Mouse (Mus musculus) adrenal gland, adult (tissue): ENCODE measurements around the gene Ccl22.

Source experiments
- DNase-seq, 2 experiments: peaks; one replicate each; pipeline ENCODE4 v3.0.0; 2022 to 2023; ENCODE audit warnings: low spot score in 1 of 2; ENCODE audit not compliant: inconsistent age in 2 of 2

Gene Ccl22

DNA sequence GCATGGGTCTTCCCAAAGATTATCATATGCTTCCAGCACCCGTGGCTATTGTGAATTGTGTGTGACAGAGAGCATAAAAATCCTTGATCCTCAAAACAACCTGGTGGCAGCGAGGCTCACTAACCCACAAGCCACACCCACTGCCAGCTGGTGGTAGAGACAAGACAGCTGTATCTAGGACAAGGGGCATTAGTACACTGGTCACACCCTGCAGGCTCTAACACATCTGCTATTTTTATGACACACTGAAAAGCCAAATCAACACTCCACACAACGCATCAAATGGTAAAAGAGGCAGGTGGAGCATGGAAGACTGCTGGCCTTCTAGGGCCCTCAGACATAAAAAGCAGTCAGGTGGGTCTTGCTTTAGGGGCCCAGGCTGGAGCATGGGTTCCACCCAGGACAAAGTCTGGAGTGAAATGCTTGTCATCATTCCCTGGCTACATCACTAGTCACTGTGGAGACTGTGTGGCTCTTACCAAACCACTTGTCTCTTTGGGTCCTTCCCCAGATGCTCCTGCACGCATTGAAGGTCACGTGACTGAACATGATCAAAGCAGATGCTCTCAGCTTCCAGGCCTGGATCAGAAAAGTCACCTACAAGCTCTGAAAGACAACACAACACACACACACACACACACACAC, 11.4 kb upstream of the Ccl22 start:
- peak in 1 of 2 experiments; percentile 21 for DNase-seq

GRCm38 (mm10) chr8:94734735-94735350, 10.5 kb upstream of the Ccl22 start:
- peak in 1 of 2 experiments; percentile 22 for DNase-seq

- peak; percentile 39 to 74 for DNase-seq
Observed at GRCm38 (mm10) chr8:94735426-94736094, 9.8 kb upstream of the Ccl22 start.

DNA sequence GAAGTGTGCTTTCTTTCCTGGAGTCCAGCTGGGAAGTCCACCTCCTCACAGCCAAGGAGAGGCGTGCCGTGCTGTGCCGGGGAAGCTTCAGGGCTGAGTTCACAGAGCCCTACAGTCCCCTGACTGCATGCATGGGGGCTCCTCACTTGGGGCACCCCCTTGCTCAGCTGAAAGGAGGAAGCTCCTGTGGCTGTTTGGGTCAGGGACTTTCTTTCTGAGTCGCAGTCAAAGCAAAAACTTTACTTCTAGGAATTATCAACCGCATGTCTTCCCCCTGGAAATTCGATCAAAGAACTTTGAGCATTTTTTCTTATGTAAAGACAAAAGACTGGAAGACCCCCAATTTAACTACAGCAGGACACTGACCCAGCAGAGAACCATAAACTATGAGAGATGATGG, 5.6 kb upstream of the Ccl22 start:
- DNase-seq, result peak; percentile 42 to 63

- no peak for DNase-seq
Observed at GRCm38 (mm10) chr8:94740591-94740990, 4.8 kb upstream of the Ccl22 start.

- no peak for DNase-seq
Observed at GRCm38 (mm10) chr8:94741726-94742125, 3.7 kb upstream of the Ccl22 start.

GRCm38 (mm10) chr8:94744484-94744883, 906 bp upstream of the Ccl22 start:
- no peak for DNase-seq

GRCm38 (mm10) chr8:94744972-94745371, 418 bp upstream of the Ccl22 start:
- no peak for DNase-seq

GRCm38 (mm10) chr8:94746832-94747231, 1.4 kb downstream of the Ccl22 start:
- DNase-seq, result no peak

DNA sequence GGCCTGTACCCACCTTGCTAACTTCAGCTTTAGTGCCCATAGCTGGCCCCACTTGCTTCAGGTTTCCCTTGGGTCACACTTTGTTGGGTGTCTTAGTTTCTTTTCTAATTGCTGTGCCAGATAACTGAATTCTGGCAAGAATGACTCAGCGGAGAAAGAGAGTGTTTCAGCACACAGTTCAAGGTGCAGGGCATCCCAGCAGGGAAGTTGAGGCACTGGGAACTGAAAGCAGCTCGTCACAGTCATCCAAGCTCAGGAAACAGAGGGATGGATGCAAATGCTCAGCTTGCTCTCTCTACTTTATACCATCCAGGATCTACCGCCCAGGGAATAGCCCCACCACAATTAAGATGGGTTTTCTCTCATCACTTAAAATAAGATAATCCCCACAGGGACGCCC, 3.0 kb downstream of the Ccl22 start:
- DNase-seq, result no peak

DNA sequence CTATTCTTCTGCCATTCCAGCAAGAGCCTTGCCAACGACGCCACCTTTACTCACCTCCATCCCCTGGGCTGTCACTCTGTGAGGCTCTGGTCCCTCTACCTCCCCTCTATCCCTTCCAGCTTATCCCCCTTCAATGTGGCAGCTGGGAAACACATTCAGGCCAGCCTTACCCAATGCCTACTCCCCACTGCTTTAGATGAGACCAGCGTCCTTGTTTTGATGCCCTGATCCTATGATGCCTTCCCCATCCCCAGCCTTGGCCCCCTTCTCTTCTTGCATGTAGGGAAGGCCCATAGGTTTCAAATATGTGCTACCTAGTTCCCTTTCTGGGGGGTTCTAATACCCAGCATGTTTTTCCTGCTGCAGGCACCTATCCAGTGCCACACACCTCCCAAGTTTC, 4.6 kb downstream of the Ccl22 start:
- no peak for DNase-seq

GRCm38 (mm10) chr8:94751023-94751849, 5.8 kb downstream of the Ccl22 start:
- DNase-seq, result no peak

- no peak for DNase-seq
Observed at GRCm38 (mm10) chr8:94754006-94754405, 8.6 kb downstream of the Ccl22 start.

DNA sequence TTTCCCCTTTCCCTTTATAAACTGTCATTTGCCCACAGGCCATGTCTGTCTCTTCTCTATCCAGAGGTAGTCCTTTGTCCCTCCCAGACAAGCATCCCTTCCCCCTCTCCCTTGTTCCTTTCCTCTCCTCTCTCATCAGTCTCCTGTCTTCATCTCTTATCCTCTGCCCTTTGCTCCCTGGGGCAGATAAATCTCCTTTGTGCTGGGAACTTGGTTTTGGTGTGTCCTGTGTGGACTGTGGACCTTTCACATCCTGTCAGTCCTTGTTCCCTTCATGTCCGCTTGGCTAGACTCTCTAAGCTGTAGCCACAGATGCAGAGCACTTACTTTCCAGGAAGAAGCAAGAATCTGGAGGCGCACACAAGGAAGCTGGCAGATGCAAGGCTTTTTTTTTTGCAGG, 9.1 kb downstream of the Ccl22 start:
- no peak for DNase-seq

GRCm38 (mm10) chr8:94767035-94767434, 21.6 kb downstream of the Ccl22 start:
- DNase-seq, result peak; percentile 57 to 82

GRCm38 (mm10) chr8:94770945-94771344, 25.6 kb downstream of the Ccl22 start:
- peak; percentile 61 to 77 for DNase-seq

- peak; percentile 92 to 96 for DNase-seq
Observed at GRCm38 (mm10) chr8:94771941-94772670, 26.7 kb downstream of the Ccl22 start, which contains the start of gene Cx3cl1. Gene Cx3cl1, plus strand, starts transcription at chr8:94772009.

GRCm38 (mm10) chr8:94773048-94773447, 27.7 kb downstream of the Ccl22 start:
- peak in 1 of 2 experiments; percentile 33 for DNase-seq

GRCm38 (mm10) chr8:94773700-94774171, 28.3 kb downstream of the Ccl22 start:
- DNase-seq, result peak in 1 of 2 experiments; percentile 25

DNA sequence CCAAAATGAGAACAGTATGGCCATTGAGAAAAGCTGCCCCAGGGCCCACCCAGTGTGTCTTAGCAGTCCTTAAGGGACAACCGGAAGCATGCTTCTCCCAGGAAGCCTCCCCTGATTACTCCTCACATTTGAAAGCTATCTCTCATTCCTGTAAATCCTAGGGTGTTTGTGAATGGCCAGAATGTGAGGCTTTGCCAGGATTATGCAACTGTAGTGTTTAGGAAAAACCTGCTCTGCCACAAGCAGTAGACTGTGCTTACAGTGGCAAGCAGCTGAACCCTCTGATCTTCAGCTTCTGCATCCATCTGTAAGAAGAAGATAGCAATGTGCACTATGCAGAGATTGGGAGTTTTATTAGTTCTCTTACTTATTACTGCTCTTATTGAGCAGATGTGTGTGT, 29.2 kb downstream of the Ccl22 start:
- DNase-seq, result no peak
